ENCODE assay signal across 13 mouse cellular contexts in the genomic region with DNA sequence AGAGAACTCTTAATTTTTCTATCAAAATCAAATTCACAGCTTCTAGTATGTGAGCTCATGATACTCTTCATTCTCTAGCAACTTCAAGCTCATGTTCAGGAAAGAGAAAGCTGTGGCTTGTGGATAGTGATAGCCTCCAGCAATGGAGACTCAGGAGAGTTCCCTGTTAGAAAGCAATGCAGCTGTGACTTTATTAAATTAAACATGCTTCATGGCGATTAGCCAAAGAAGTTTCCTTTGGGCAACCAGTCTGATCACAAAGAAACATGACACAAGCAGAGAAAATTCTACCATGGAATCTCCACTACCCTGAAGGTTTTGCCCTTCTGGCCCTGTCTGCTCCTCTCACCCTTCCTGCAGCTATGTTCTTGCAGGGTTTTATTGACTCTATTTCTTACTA.
"Had no signal": no experiment of that assay in that cellular context is flagged by ENCODE, and none has a peak within 500 bp of the region (broad histone marks: within the 10 kb centered on the region; RNA-seq: fewer than 3 reads in every experiment).

No protein-coding gene starts in this region.

- H3K4me3 ChIP-seq: left cerebral cortex, adult 2 months; liver, embryonic 13.5 days; neural tube, embryonic 13.5 days had no signal

- H3K36me3 ChIP-seq: liver, embryonic 13.5 days; neural tube, embryonic 13.5 days had no signal

- H3K27ac ChIP-seq: left cerebral cortex, adult 2 months; liver, embryonic 13.5 days; neural tube, embryonic 13.5 days; stomach, postnatal 0 days had no signal

- H3K4me1 ChIP-seq: liver, embryonic 13.5 days; neural tube, embryonic 13.5 days had no signal

- H3K9me3 ChIP-seq: liver, embryonic 13.5 days; neural tube, embryonic 13.5 days had no signal

- DNase-seq: kidney, adult 8-10 months; kidney, postnatal 25 days; liver; liver, embryonic 13.5 days; liver, postnatal 0 days; lung, postnatal 36 days; right cerebral cortex, adult 18-20 months; right cerebral cortex, postnatal 25 days; thymus, postnatal 4 days had no signal

- H3K4me2 ChIP-seq: liver, embryonic 13.5 days; neural tube, embryonic 13.5 days had no signal

- H3K27me3 ChIP-seq: liver, embryonic 13.5 days; neural tube, embryonic 13.5 days had no signal

- H3K9ac ChIP-seq: liver, embryonic 13.5 days; liver, postnatal 0 days; neural tube, embryonic 13.5 days had no signal

- ATAC-seq: intestine, postnatal 0 days; liver, postnatal 0 days had no signal
